Mouse (Mus musculus) MEL (cell line): ENCODE results near the gene Htr7. TPM values are rescaled to one million over a fixed set of nuclear protein-coding genes. Genes with fewer than 3 reads are reported as not detected.

Source experiments
- DNase-seq: peaks from one replicate; pipeline ENCODE4 v3.0.0; 2011; ENCODE audit warnings: low read depth, low spot score
- H3K27ac ChIP-seq: 2 replicates; pipeline ENCODE4 v1.5.1; 2012; ENCODE audit warnings: low read depth, mild to moderate bottlenecking, control low read depth, low read length, moderate library complexity; ENCODE audit not compliant: control insufficient read depth
- H3K27me3 ChIP-seq, 2 experiments: fragments of 150-350 bp in 1 of 2; sonication (generic) in 1 of 2; 2 replicates each; pipeline ENCODE4 v1.6.1; 2012; ENCODE audit warnings: low read length in 2 of 2, mild to moderate bottlenecking in 2 of 2, improper control_type of control experiment in 1 of 2, moderate library complexity in 1 of 2; ENCODE audit not compliant: insufficient read depth in 2 of 2, control insufficient read depth in 1 of 2
- H3K36me3 ChIP-seq, 2 experiments: 2 replicates each; pipeline ENCODE4 v1.6.1; 2012 to 2014; ENCODE audit warnings: low read length in 2 of 2, improper control_type of control experiment in 1 of 2, inconsistent platforms in 1 of 2, mild to moderate bottlenecking in 1 of 2; ENCODE audit not compliant: insufficient read depth in 2 of 2, control insufficient read depth in 1 of 2
- H3K4me1 ChIP-seq, 2 experiments: fragments of 150-350 bp in 1 of 2; sonication (generic) in 1 of 2; 2 replicates each; pipeline ENCODE4 v1.6.1; 2012; ENCODE audit warnings: low read length in 2 of 2, improper control_type of control experiment in 1 of 2, mild to moderate bottlenecking in 1 of 2; ENCODE audit not compliant: insufficient read depth in 2 of 2, control insufficient read depth in 1 of 2
- H3K4me3 ChIP-seq, 2 experiments: fragments of 150-350 bp in 1 of 2; sonication (generic) in 1 of 2; 2 replicates each; pipeline ENCODE4 v1.5.1; 2012; ENCODE audit warnings: low read depth in 2 of 2, low read length in 2 of 2, mild to moderate bottlenecking in 2 of 2, moderate library complexity in 2 of 2, control low read depth in 1 of 2, improper control_type of control experiment in 1 of 2; ENCODE audit not compliant: control insufficient read depth in 1 of 2, insufficient read depth in 1 of 2
- H3K79me2 ChIP-seq: 2 replicates; pipeline ENCODE4 v1.6.1; 2012; ENCODE audit warnings: mild to moderate bottlenecking, low read length, moderate library complexity; ENCODE audit not compliant: control insufficient read depth, poor library complexity, insufficient read depth
- H3K9ac ChIP-seq: 2 replicates; pipeline ENCODE4 v1.6.1; 2012; ENCODE audit warnings: low read depth, mild to moderate bottlenecking, control low read depth, low read length, moderate library complexity; ENCODE audit not compliant: control insufficient read depth, poor library complexity, severe bottlenecking
- H3K9me3 ChIP-seq: fragments of 150-350 bp; sonication (generic); replicated peaks from 2 replicates; pipeline ENCODE4 v1.6.1; 2012; ENCODE audit warnings: mild to moderate bottlenecking, low read length, improper control_type of control experiment, moderate library complexity; ENCODE audit not compliant: insufficient read depth
- BHLHE40 ChIP-seq: IDR thresholded peaks from 2 replicates; pipeline ENCODE4 v1.6.1; 2012; ENCODE audit warnings: low read depth, mild to moderate bottlenecking, inconsistent platforms, low read length, improper control_type of control experiment, borderline replicate concordance
- CHD2 ChIP-seq: IDR thresholded peaks from 2 replicates; pipeline ENCODE4 v1.6.1; 2011; ENCODE audit warnings: low read length, improper control_type of control experiment
- E2F4 ChIP-seq: IDR thresholded peaks from 2 replicates; pipeline ENCODE4 v1.6.1; 2011; ENCODE audit warnings: low read depth, low read length, improper control_type of control experiment, borderline replicate concordance
- EP300 ChIP-seq, 2 experiments: IDR thresholded peaks; 2 replicates each; pipeline ENCODE4 v1.6.1; 2011; ENCODE audit warnings: improper control_type of control experiment in 2 of 2, low read length in 2 of 2, low read depth in 1 of 2, mild to moderate bottlenecking in 1 of 2
- ETS1 ChIP-seq: IDR thresholded peaks from 2 replicates; pipeline ENCODE4 v1.6.1; 2012; ENCODE audit warnings: low read depth, mild to moderate bottlenecking, inconsistent platforms, low read length, improper control_type of control experiment, moderate library complexity
- GABPA ChIP-seq: IDR thresholded peaks from 2 replicates; pipeline ENCODE4 v1.6.1; 2012; ENCODE audit warnings: low read depth, mild to moderate bottlenecking, inconsistent platforms, low read length, improper control_type of control experiment, moderate library complexity
- MYC ChIP-seq: IDR thresholded peaks from 2 replicates; pipeline ENCODE4 v1.6.1; 2011; ENCODE audit warnings: low read depth, mild to moderate bottlenecking, low read length, improper control_type of control experiment, moderate library complexity
- NELFE ChIP-seq: IDR thresholded peaks from 2 replicates; pipeline ENCODE4 v1.6.1; 2011; ENCODE audit warnings: low read depth, low read length, improper control_type of control experiment
- NRF1 ChIP-seq: IDR thresholded peaks from 2 replicates; pipeline ENCODE4 v1.6.1; 2014; ENCODE audit warnings: low read depth, mild to moderate bottlenecking, inconsistent platforms, low read length, improper control_type of control experiment, moderate library complexity; ENCODE audit not compliant: poor library complexity, insufficient read depth, severe bottlenecking
- RAD21 ChIP-seq: IDR thresholded peaks from 2 replicates; pipeline ENCODE4 v1.6.1; 2011; ENCODE audit warnings: mild to moderate bottlenecking, low read depth, low read length, improper control_type of control experiment
- RCOR1 ChIP-seq: IDR thresholded peaks from 2 replicates; pipeline ENCODE4 v1.6.1; 2012; ENCODE audit warnings: low read depth, mild to moderate bottlenecking, inconsistent platforms, low read length, improper control_type of control experiment
- SIN3A ChIP-seq: IDR thresholded peaks from 2 replicates; pipeline ENCODE4 v1.6.1; 2012; ENCODE audit warnings: low read length, improper control_type of control experiment, inconsistent platforms
- UBTF ChIP-seq: IDR thresholded peaks from 2 replicates; pipeline ENCODE4 v1.6.1; 2012; ENCODE audit warnings: low read depth, mild to moderate bottlenecking, inconsistent platforms, low read length, improper control_type of control experiment, moderate library complexity, borderline replicate concordance; ENCODE audit not compliant: insufficient read depth
- USF1 ChIP-seq: IDR thresholded peaks from 2 replicates; pipeline ENCODE4 v1.6.1; 2014; ENCODE audit warnings: low read depth, mild to moderate bottlenecking, inconsistent platforms, low read length, improper control_type of control experiment, moderate library complexity
- ZC3H11A ChIP-seq: IDR thresholded peaks from 2 replicates; pipeline ENCODE4 v1.6.1; 2012; ENCODE audit warnings: low read depth, mild to moderate bottlenecking, inconsistent platforms, low read length, improper control_type of control experiment
- ZKSCAN1 ChIP-seq: IDR thresholded peaks from 2 replicates; pipeline ENCODE4 v1.6.1; 2012; ENCODE audit warnings: low read depth, mild to moderate bottlenecking, inconsistent platforms, low read length, improper control_type of control experiment, moderate library complexity
- ZMIZ1 ChIP-seq: IDR thresholded peaks from 2 replicates; pipeline ENCODE4 v1.6.1; 2012; ENCODE audit warnings: low read depth, mild to moderate bottlenecking, inconsistent platforms, low read length, improper control_type of control experiment, moderate library complexity
- polyA plus RNA-seq, 2 experiments: library from polyadenylated mRNA; stranded (reverse) in 1 of 2; unstranded in 1 of 2; fragments of >175 nt in 1 of 2; fragments of >200 nt in 1 of 2; gene quantifications; 2 replicates each; pipeline versions ENCODE4 v1.2.1 to v1.2.4; 2012; ENCODE audit warnings: low replicate concordance in 2 of 2, low read depth in 1 of 2; ENCODE audit not compliant: insufficient read length in 2 of 2, insufficient read depth in 1 of 2, missing spikeins in 1 of 2
- total RNA-seq: library from RNA; depleted of rRNA; stranded (reverse); fragments of 300-350 nt; gene quantifications from 2 replicates; pipeline ENCODE4 v1.2.3, GENCODE M21; 2012

Gene Htr7
- total and polyA plus RNA-seq, 3 experiments: not detected

GRCm38 (mm10) chr19:36046046-36046445, 11.3 kb downstream of the Htr7 start:
- TF ChIP-seq NELFE (no peak), E2F4 (no peak), CHD2 (no peak), RAD21 (no peak), RCOR1 (no peak), ETS1 (no peak)
- TF ChIP-seq, all 39 proteins: peak for 0
- Histone ChIP-seq H3K27me3 (no peaks in the 10 kb centered on the region), H3K4me1 (no peaks in the 10 kb centered on the region), H3K27ac (no peak overlapping the region), H3K9ac (no peak overlapping the region), H3K9me3 (no peaks in the 10 kb centered on the region), H3K4me3 (no peak overlapping the region), H3K79me2 (no peaks in the 10 kb centered on the region), H3K36me3 (no peaks in the 10 kb centered on the region)
- no peak for DNase-seq

- no peak overlapping the region for H3K9ac ChIP-seq
- DNase-seq: peak; percentile 24
- no peak for TF ChIP-seq ZMIZ1
- no peak for TF ChIP-seq GABPA
- TF ChIP-seq BHLHE40: no peak
- no peak for TF ChIP-seq ZC3H11A
- no peak for TF ChIP-seq USF1
- TF ChIP-seq UBTF: no peak
- TF ChIP-seq ZKSCAN1: no peak
- no peak for TF ChIP-seq MYC
- TF ChIP-seq RCOR1: no peak
- TF ChIP-seq NRF1: no peak
- TF ChIP-seq SIN3A: no peak
- TF ChIP-seq EP300 (IDR thresholded peaks at IDR 0.05; ENCODE audit: low read depth in 1 of 2, low read length in 2 of 2): no peak
- TF ChIP-seq, all 39 proteins: peak for 0
These were observed 42.5 kb downstream of the Htr7 start for GRCm38 (mm10) chr19:36014836-36015235.

More at GRCm38 (mm10) chr19:36014836-36015235, 42.5 kb downstream of the Htr7 start:
- Histone ChIP-seq H3K36me3 (no peaks in the 10 kb centered on the region), H3K27me3 (no peaks in the 10 kb centered on the region), H3K79me2 (no peaks in the 10 kb centered on the region), H3K27ac (no peak overlapping the region), H3K4me3 (no peak overlapping the region), H3K9me3 (no peaks in the 10 kb centered on the region), H3K4me1 (no peaks in the 10 kb centered on the region)
